Mouse (Mus musculus) intestine, embryonic 14.5 days (tissue): ENCODE measurements around the gene Lamtor3. TPM values are rescaled to one million over a fixed set of nuclear protein-coding genes. Genes with fewer than 3 reads are reported as not detected.
"Not testable (repeated sequence)": the region's sequence is repeated elsewhere in the genome, so short reads cannot be mapped to it uniquely, and the experiment has no call there.

Source experiments
- ATAC-seq: fragments of 200-750 bp; cut with Nextera tagmentation; replicated peaks from 2 replicates; pipeline ENCODE4 v1.8.0; 2017; ENCODE audit warnings: low read depth, moderate number of reproducible peaks, moderate TSS enrichment, moderate library complexity; ENCODE audit not compliant: low FRiP score, low TSS enrichment
- DNase-seq: peaks from one replicate; pipeline ENCODE4 v3.0.0-alpha.2; 2018; ENCODE audit warnings: low spot score
- H3K27ac ChIP-seq: fragments of 300-500 bp; sonication (generic); 2 replicates; pipeline ENCODE4 v1.5.1; 2014; ENCODE audit warnings: low read depth, mild to moderate bottlenecking, control low read depth
- H3K27me3 ChIP-seq: fragments of 300-500 bp; sonication (generic); replicated peaks from 2 replicates; pipeline ENCODE4 v1.6.1; 2014; ENCODE audit warnings: low read length, control low read depth; ENCODE audit not compliant: control insufficient read depth, insufficient read depth
- H3K36me3 ChIP-seq: fragments of 300-500 bp; sonication (generic); 2 replicates; pipeline ENCODE4 v1.6.1; 2014; ENCODE audit warnings: low read length, control low read depth; ENCODE audit not compliant: control insufficient read depth, insufficient read depth
- H3K4me1 ChIP-seq: fragments of 300-500 bp; sonication (generic); replicated peaks from 2 replicates; pipeline ENCODE4 v1.6.1; 2014; ENCODE audit warnings: low read length, control low read depth, mixed read lengths; ENCODE audit not compliant: control insufficient read depth, insufficient read depth
- H3K4me2 ChIP-seq: fragments of 300-500 bp; sonication (generic); 2 replicates; pipeline ENCODE4 v1.6.1; 2014; ENCODE audit warnings: low read length
- H3K4me3 ChIP-seq: fragments of 300-500 bp; sonication (generic); 2 replicates; pipeline ENCODE4 v1.5.1; 2014; ENCODE audit warnings: low read depth, low read length, control low read depth, mixed read lengths
- H3K9ac ChIP-seq: fragments of 300-500 bp; sonication (generic); 2 replicates; pipeline ENCODE4 v1.6.1; 2014; ENCODE audit warnings: mild to moderate bottlenecking, low read length
- H3K9me3 ChIP-seq: fragments of 300-500 bp; sonication (generic); 2 replicates; pipeline ENCODE4 v1.6.1; 2016; ENCODE audit warnings: low read length, control low read depth; ENCODE audit not compliant: control insufficient read depth
- WGBS: fragments of 180-500 bp; shearing (Covaris S2); extraction: QIAGEN DNeasy Blood & Tissue Kit; methylation state at CpG from one replicate; pipeline ENCODE4 v1.1.7; 2014; 5-methylcytosine and 5-hydroxymethylcytosine counted together
- polyA plus RNA-seq: library from polyadenylated mRNA; unstranded; fragments of >200 nt; fragmentation: Nextera tagmentation; extraction: Ambion mirVana; gene quantifications from 2 replicates; pipeline ENCODE4 v1.2.1, GENCODE M21; 2014

Lamtor3 gene
- polyA plus RNA-seq, 1 experiment from 2014 or later, result 110 TPM

- DNase-seq (no peak), ATAC-seq (no peak)
- no peaks in the 10 kb centered on the region for H3K4me1 ChIP-seq
- WGBS, result 61% methylated on average over 8 of the region's 8 CpGs
- H3K27me3 ChIP-seq, result no peaks in the 10 kb centered on the region
- no peak overlapping the region for H3K4me3 ChIP-seq
- H3K27ac ChIP-seq, result no peak overlapping the region
- no peak overlapping the region for H3K9ac ChIP-seq
- H3K4me2 ChIP-seq, result no peak overlapping the region
- no peaks in the 10 kb centered on the region for H3K9me3 ChIP-seq
- H3K36me3 ChIP-seq, result no peaks in the 10 kb centered on the region
These were observed 43.6 kb downstream of the Lamtor3 start for GRCm38 (mm10) chr3:137961736-137962385.

DNA sequence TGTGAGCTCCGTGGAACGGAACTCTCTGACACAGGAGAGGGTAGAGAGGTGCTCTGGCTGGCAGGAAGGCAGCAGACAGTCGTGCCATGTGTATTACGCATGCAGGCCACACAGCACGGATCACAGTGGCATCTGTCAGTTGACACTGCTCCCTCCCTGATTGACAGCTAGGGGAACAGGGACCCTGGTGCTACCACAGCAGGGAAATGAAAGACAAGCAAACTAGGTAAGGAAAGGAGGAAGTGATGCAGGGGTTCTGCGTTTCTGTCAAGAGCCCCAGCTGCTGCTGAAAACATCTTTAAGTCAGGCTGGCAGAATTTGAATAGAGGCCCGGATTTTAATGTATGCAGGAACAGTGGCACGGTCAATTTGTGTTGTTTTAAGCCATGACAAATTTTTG, 45.2 kb downstream of the Lamtor3 start:
- H3K27ac ChIP-seq, result no peak overlapping the region
- H3K36me3 ChIP-seq, result no peaks in the 10 kb centered on the region
- H3K4me2 ChIP-seq, result no peak overlapping the region
- H3K9ac ChIP-seq, result no peak overlapping the region
- no peak overlapping the region for H3K4me3 ChIP-seq
- WGBS, result 68% methylated on average over 8 of the region's 8 CpGs
- H3K27me3 ChIP-seq, result no peaks in the 10 kb centered on the region
- H3K4me1 ChIP-seq, result no peaks in the 10 kb centered on the region
- H3K9me3 ChIP-seq, result no peaks in the 10 kb centered on the region
- ATAC-seq, result no peak
- no peak for DNase-seq

DNA sequence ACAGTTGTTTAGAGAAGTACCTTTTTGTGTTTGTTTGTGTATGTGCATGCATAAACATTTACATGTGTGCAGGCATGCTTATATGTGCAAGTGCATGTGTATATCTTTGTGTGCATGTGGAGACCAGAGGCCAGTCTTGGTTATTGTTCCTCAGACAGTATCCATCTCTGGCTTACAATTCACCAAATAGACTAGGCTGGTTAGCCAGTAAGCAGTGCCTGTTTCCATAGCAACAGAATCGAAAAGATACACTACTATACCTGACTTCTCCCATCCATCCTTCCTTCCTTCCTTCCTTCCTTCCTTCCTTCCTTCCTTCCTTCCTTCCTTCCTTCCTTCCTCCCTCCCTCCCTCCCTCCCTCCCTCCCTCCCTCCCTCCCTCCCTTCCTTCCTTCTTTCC, 45.7 kb downstream of the Lamtor3 start:
- not testable (repeated sequence) for H3K4me3 ChIP-seq, H3K27ac ChIP-seq, DNase-seq, H3K9ac ChIP-seq, ATAC-seq, H3K4me2 ChIP-seq, H3K9me3 ChIP-seq, H3K27me3 ChIP-seq, H3K4me1 ChIP-seq, H3K36me3 ChIP-seq
- 62% methylated on average over 1 of the region's 1 CpGs for WGBS

DNA sequence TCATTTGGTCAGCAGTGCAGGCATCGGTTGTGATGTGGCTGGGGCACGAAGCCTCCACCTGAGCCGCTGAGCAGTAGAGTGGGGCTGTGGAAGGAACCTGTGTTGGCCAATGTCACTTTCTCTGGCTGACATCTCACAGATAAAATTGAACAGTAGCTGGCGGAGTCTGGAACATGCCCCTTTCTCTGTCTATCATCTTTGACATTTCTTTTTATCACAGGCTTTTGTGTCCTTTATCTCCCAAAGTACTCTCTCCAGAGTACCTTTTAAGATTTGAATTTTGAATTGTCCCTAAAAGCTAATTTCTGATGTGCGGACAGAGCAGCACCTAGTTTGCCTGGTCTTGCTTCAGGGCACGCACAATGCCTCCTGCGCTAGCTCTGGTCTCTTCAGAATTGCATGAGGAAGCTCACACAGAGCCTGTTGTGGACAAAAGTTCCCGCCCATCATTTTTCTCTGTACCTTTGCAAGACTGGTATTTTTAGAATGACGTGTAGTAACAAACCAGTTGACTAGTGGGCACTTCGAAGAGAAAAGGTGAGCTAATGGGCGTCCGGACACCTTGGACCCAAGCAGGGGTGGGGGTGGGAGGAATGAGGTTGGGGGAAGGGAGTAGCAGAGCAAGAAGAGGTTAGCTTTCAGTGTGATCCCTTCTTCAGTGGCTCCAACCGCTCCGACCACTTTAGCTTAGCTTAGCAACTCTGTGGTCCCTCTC, 50.0 kb downstream of the Lamtor3 start:
- Histone ChIP-seq H3K4me3 (no peak overlapping the region), H3K9ac (no peak overlapping the region), H3K4me2 (no peak overlapping the region), H3K9me3 (no peaks in the 10 kb centered on the region), H3K4me1 (no peaks in the 10 kb centered on the region), H3K27ac (no peak overlapping the region), H3K27me3 (no peaks in the 10 kb centered on the region), H3K36me3 (no peaks in the 10 kb centered on the region)
- no peak for DNase-seq
- ATAC-seq, result no peak
- 85% methylated on average over 14 of the region's 14 CpGs for WGBS

GRCm38 (mm10) chr3:137968820-137969486, 50.6 kb downstream of the Lamtor3 start:
- ATAC-seq (no peak; the same call in 1 of the 2 replicates), DNase-seq (no peak)
- Histone ChIP-seq H3K27me3 (no peaks in the 10 kb centered on the region), H3K36me3 (no peaks in the 10 kb centered on the region), H3K4me1 (no peaks in the 10 kb centered on the region), H3K4me3 (no peak overlapping the region), H3K9me3 (no peaks in the 10 kb centered on the region), H3K4me2 (no peak overlapping the region), H3K9ac (no peak overlapping the region), H3K27ac (no peak overlapping the region)
- WGBS, result 61% methylated on average over 9 of the region's 9 CpGs

DNA sequence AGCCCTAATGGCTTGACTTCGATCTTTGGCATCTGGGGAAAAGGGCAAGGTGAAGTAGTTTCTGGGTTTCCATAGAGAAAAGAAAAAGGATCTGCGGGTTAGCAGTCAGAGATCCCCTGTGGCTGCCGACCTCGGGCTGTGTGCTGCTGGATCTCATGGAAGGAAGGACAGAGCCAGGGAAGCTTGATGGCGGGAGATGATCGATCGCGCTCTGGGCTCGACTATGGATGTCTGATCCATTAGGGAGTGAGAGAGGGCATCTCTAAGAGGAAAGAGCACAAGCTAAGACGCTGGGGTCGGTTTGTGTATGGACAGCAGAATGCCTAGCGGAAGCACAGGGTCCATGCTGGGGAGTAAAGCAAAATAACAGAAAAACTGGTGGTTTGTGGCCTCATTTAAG, 51.6 kb downstream of the Lamtor3 start:
- H3K9ac ChIP-seq, result no peak overlapping the region
- WGBS, result 47% methylated on average over 12 of the region's 12 CpGs
- H3K27ac ChIP-seq, result no peak overlapping the region
- ATAC-seq, result no peak
- no peak for DNase-seq
- no peaks in the 10 kb centered on the region for H3K9me3 ChIP-seq
- no peaks in the 10 kb centered on the region for H3K36me3 ChIP-seq
- H3K4me2 ChIP-seq, result peak overlapping the region; percentile 29
- H3K27me3 ChIP-seq, result no peaks in the 10 kb centered on the region
- 0 out of 2 replicates have a peak, but pooled peaks cover 3% of the 10 kb centered on the region for H3K4me1 ChIP-seq
- no peak overlapping the region for H3K4me3 ChIP-seq

- WGBS, result 74% methylated on average over 5 of the region's 5 CpGs
These were observed 53.9 kb downstream of the Lamtor3 start for GRCm38 (mm10) chr3:137972224-137972623.

DNA sequence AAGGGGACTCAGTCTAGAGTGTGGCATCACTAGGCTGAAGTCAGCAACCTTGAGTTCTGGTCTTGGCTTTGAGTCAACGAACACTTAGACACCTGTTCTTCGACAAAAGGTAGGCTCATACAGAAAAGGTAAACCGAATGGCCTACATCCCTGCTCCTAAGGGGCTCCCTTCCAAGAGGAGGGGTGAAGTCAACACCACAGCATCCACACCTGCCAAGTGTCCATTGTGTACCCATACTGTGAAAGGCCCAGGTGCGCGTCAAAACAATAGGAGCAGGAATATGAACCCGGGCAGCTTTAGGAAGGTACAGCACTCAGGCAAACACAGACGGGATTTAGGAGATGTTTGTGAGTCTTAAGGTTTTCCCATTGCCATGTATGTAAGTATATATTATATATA, 54.7 kb downstream of the Lamtor3 start:
- Histone ChIP-seq H3K9me3 (no peaks in the 10 kb centered on the region), H3K4me2 (no peak overlapping the region), H3K4me3 (no peak overlapping the region), H3K27me3 (no peaks in the 10 kb centered on the region), H3K27ac (no peak overlapping the region), H3K36me3 (no peaks in the 10 kb centered on the region), H3K4me1 (0 out of 2 replicates have a peak, but pooled peaks cover 3% of the 10 kb centered on the region), H3K9ac (no peak overlapping the region)
- DNase-seq, result no peak
- WGBS, result 93% methylated on average over 7 of the region's 7 CpGs
- ATAC-seq, result no peak

More at GRCm38 (mm10) chr3:137972224-137972623, 53.9 kb downstream of the Lamtor3 start:
- Histone ChIP-seq H3K9ac (no peak overlapping the region), H3K4me3 (no peak overlapping the region), H3K27ac (no peak overlapping the region), H3K27me3 (no peaks in the 10 kb centered on the region), H3K36me3 (no peaks in the 10 kb centered on the region), H3K4me1 (0 out of 2 replicates have a peak, but pooled peaks cover 3% of the 10 kb centered on the region), H3K4me2 (no peak overlapping the region), H3K9me3 (no peaks in the 10 kb centered on the region)
- ATAC-seq (no peak), DNase-seq (no peak)
